Mouse (Mus musculus) frontal cortex, postnatal 36 days (tissue): ENCODE results near the gene Ints6l.

Experiments
- DNase-seq, 2 experiments: peaks; one replicate each; pipeline ENCODE4 v3.0.0; 2022; ENCODE audit warnings: low spot score in 2 of 2

Ints6l gene

GRCm38 (mm10) chrX:56454671-56455371 lies at the start of gene Ints6l:
Ints6l (plus strand) TSS chrX:56454857.
- peak; percentile 77 to 85 for DNase-seq

- DNase-seq, result no peak
Measured at GRCm38 (mm10) chrX:56405482-56405881, 49.2 kb upstream of the Ints6l start.

DNA sequence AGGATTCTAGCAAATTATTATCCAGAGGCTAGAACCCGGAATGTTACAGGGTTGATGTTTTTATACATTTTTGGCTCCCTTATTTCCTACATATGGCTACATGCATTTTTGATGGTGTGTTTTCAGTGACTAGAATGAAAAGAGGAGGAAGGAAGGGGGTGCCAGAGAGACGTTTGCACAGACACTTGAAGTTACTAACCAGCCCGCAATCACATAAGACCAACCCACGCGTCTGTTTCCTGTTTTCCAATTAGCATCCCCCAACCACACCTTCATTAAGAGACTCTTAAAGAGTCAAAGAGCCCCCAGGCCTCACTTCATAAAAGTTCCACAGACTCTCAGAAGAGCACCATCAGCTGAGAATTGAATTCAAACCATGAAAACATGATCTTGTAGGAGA lies 48.5 kb upstream of the Ints6l start:
- DNase-seq, result no peak

DNA sequence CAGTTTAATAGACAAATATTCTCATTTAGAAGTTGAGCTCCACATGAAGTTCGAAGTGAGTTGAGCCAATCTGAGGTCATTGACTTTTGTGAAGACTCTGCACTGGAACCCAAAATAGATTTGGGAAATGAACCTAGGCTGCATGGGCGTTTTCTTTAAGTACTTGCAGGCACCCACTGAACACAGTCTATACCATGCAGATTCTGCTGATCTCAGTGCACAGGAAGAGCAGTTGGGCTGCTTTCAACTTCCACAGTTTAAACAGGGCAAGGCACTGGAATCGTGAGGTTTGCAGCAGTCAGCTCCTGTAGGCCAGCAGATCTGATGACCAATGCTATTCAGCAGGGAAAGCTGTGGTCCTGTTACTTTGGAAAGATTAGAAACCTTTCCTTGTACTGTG lies 38.4 kb upstream of the Ints6l start:
- no peak for DNase-seq

DNA sequence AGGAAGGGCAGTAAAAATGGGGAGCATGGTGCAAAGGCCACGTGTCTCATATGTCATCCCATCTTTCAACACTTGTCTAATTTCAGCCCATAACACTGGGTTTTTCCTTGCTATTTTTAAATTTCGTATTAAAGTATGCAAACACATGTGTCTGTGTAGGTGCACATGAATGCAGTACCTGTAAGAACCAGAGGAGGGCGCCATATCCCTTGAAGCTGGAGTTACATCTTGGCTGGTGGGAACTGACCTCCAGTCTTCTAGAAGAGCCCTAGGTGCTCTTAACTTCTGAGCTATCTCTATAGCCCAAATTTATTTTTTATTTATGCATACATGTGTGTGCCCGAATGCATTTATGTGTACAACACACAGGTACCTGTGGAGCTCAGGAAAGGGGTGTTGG lies 37.1 kb upstream of the Ints6l start:
- DNase-seq, result no peak

- DNase-seq, result no peak
Measured at GRCm38 (mm10) chrX:56430601-56431000, 24.1 kb upstream of the Ints6l start.

- no peak for DNase-seq
Measured at GRCm38 (mm10) chrX:56435758-56436283, 18.8 kb upstream of the Ints6l start.

DNA sequence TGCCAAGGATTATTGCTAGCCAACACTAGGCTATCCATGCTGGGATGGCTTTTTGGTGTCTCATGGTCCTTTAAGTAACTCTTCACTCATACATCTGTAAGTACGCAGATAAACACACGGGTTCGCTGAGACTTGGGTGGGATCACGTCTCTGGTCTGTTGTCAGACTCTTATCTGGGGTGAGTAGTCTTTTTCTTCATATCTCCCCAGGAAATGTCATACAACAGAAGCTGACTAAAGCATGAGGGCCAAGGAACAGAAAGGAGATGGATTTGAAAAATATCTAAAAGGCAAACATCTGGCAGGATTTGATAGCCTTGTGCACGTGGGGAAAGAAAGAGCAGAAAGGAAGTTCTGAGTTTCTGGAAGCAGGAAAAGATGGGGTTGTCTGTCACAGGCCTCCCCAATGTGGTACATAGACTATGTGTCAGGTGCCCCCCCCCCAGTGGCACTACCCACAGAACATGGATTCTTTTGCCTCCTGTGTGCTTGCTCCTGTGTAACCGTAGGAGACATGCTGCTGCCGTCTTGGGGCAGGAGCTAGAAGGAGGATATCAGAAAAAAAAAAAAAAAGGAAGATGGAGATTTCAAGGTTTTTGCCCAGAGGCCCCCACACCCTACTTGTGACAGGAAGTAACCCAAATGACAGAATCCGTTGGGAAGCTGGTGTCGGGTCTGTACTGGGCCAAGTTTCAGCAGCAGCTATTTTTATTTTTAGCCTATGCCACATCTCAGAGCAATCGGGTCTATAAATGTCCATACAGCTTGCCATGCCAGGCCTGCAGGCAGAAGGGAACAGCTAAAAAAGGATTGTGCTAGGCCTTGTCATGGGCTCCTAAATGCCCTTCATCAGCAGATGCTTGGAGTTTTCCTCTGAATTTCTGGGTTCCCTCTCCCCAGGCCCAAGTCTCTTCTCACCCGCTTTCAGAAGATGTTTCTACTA lies 7.9 kb upstream of the Ints6l start:
- DNase-seq, result no peak

DNA sequence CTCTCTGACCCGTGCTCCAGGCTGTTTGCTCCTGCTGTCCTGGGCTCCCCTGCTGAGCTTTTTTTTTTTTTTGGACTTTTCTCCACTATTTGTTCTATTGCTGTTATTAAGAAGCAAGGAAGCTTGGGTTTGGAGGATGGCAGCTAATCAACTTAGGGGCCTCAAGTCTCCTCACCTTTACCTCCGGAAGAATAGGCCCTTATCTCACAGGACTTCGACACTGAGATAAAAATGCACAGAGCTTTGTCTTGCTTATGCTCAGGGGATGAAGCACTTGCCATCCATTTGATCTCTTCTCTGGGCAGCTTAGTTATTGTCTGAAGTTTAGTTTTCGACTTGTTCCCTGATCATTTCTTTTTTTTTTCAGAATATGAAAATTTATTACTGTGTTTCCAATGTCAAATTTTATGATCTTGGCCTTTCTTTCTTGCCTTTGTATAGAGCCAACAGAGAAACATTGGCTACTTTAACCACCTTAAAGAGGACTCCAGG lies 7.1 kb upstream of the Ints6l start, which contains the start of gene Gm2174:
Gm2174 (plus strand) TSS at position 442 of the 492 bp plus-strand sequence.
- no peak for DNase-seq

DNA sequence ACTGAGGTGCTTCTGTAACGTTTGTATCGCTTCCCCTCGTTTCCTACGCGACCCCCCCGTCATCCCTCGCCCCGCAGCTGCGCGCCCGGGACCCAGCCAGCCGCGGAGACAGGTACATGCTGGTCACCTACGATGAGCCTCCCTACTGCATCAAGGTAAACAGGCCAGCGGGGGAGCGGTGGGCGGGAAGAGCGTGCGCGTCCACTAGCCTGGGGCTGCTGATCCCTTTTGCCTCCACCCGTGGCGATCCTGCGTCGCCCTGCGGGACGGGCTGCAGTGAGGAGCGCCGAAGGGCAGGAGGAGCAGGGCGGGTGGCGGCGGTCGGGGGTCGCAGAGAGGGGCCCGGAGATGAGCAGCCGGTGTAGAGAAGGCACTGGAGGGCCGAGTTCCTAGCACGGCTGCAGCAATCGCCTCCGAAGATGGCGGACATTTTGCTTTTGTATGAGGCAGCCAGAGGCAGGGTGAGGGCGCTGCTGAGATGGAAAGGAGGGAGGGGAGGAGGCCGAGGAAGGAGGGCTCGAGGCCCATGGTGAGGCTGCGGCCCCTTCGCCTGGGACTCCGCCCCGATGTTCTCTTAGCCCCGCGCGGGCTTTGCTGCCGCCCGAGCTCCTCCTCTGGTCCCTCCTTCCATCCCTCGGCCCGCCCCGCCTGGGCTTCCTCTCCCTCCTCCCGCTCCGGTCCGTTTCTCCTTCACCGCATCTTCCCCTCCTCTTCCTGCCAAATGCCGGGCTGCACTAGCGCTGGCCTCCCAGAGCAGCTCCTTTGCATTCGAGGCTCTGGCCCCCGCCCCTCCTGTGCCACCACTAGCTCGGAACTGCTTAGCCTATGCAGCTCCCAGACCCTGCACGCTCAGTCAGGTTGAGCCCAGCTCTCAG lies 952 bp downstream of the Ints6l start:
- peak; percentile 87 for DNase-seq

DNA sequence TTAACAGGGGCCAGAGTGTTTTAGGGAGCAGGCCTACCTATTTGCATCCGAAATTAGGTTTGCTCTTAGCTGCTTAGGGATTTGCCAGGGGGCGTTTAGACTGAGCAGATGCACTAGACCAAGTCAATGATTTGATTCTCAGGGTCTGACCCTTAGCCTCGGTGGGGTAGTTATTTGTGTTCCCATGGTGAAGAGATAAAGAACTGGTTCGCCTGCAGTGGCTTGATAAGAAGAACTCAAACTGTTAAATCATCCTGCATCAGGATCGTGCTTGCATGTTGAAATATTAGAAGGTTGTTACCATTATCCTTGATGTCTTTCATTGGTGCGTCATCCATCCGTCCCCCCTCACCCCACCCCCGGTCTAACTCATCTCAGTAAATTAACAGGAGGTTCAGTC lies 1.7 kb downstream of the Ints6l start:
- DNase-seq, result no peak

DNA sequence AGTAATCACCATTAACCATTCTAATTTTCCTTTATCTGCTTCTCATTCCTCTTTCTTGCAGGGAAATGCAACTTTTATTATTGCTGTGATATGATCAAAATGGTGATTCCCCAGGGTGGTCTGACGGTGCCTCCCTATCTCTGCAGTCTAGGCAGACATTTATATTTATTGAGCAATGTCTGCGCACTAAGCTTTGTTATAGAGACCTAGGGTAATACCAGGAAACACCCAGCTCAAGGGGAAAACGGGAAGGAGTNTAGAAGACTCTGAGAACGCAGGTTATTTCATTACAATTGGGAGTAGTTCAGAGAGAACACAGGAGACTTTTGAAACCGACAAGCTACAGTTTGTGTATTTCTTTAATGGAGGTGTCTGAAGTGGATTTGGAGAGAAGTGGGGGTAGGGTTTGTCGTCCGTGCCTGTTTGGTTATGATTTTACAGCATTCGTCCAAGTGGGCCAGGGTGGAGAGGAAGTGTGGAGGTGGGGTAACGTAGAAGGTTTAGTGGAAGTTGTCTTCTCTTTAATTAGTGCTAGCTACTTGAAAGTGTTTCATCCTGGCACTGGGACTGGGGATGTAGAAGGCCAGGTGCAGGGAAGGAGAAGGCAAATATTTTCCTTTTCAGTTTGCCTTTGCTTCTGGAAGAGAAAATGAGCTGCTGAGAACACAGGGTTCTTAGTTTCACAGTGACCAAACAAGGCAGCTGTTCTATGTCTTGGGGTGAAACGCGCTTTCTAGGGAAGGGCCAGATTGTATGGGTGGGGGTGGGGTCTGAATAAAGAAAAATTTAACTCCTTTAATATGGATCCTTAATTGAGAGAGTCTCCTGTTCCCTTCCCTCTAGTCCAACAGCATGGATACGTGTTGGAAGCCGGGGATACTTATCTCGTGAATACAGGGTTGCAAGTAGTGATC lies 7.6 kb downstream of the Ints6l start:
- no peak for DNase-seq

GRCm38 (mm10) chrX:56464906-56465305 lies 10.2 kb downstream of the Ints6l start:
- no peak for DNase-seq

GRCm38 (mm10) chrX:56467688-56468087 lies 13.0 kb downstream of the Ints6l start:
- no peak for DNase-seq

DNA sequence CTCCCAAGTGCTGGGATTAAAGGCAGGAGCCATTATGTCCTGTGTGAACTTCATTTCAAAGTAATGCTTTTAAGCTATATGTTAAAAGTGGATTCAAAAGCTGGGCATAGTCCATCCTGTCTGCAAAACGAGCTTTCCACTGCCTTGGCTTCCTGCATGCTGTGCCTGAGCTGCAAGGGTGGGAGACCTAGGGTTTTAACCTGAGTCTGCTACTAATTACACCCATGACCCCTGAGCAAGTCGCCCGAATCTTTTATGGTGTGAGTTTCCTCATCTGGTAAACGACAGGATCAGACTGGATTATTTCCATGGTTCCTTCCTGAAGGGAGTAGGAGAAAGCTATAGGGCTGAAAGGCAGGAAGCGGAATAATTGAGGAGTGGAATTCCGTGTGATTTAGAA lies 13.8 kb downstream of the Ints6l start:
- DNase-seq, result no peak

GRCm38 (mm10) chrX:56474035-56474434 lies 19.4 kb downstream of the Ints6l start:
- DNase-seq, result no peak

DNA sequence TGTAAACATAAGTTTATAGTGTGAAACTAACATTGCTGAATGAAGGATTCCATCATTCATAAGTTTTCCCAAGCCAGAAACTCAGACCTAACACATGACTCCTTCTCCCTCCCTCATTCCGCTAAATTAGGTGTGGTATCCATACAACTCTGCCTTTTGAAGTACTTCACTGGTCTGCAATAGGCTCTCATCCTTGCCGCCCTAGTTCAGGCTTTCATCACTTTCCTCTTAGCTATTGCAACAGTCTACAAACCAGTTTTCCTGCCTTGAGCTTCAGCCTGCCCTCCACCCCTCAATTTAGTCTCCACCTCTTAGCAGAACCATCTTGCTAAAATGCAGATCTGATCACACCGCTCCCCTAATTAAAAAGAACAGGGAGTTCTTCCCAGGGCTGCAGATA lies 22.9 kb downstream of the Ints6l start:
- DNase-seq, result no peak

- DNase-seq, result no peak
Measured at GRCm38 (mm10) chrX:56481906-56482305, 27.2 kb downstream of the Ints6l start.

GRCm38 (mm10) chrX:56489758-56490157 lies 35.1 kb downstream of the Ints6l start:
- peak; percentile 65 to 75 for DNase-seq

- no peak for DNase-seq
Measured at GRCm38 (mm10) chrX:56497241-56497640, 42.6 kb downstream of the Ints6l start.
